Mouse (Mus musculus) heart, postnatal 4 days (tissue): ENCODE results near the gene Prim2. TPM values are rescaled to one million over a fixed set of nuclear protein-coding genes. Genes with fewer than 3 reads are reported as not detected.

Source experiments
- DNase-seq: peaks from one replicate; pipeline ENCODE4 v3.0.0; 2021
- total RNA-seq, 2 experiments: library from RNA; stranded (reverse); gene quantifications; 2 replicates each; pipeline ENCODE4 v1.2.3; 2021

Prim2 gene
- total RNA-seq, 2 experiments from 2014 or later, result 10.1 to 10.6 TPM

- DNase-seq, result no peak
Observed at GRCm38 (mm10) chr1:33537948-33538347, 131.6 kb downstream of the Prim2 start.

DNA sequence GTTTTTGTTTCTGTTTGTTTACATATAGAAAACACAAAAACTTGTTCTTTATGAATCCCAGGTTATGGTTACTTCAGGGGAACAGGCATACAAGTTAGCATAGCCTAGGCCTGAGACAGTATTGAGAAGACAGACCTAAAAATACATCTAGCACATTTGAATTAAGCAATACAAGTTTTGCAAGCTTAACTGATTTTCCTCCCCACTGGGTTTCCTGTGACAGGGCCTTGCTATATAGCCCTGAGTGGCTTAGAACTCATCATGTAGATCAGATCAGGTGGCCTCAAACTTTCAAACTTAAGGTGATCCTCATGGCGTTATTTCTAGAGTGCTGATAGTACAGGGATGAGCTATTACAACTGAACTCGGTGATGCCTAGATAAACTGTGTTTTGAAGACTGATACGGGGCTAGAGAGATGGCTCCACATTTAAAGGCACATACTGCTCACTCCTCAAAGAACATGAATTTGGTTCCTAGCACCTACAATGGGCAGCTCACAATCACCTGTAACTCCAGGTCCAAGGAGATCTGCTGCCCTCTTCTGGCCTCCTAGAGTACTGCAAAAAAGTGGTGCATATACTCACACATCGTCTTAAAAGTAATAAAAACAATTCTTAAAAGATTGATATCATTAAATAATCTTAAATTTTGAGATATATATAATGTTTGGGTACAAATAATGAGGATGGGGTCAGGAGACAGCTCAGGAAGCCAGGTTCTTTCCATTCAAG lies 133.2 kb downstream of the Prim2 start:
- no peak for DNase-seq

DNA sequence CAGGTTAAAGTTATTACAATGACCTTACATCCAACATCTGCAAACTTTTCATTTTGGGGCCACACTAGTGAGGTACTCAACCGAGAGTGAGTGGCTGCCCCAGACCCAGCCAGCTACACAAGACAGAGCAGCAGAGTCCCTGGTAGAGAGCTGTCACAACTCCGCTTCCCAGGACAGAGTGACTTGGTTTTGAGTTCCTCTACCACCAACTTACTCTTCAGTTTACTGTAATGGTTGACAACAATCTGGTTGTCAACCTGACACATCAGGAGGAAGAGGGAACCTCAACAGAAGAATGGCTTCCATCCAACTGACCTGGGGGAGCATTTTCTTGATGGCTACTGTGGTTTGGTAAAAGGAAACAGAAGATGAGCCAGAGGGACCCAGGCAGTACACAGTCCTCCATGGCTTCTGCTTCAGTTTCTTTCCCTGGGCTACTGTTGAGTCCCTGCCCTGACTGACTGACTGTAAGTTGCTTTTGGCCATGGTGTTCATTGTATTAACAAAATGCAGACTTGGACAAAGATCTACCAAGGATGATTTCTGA lies 134.4 kb downstream of the Prim2 start:
- no peak for DNase-seq

DNA sequence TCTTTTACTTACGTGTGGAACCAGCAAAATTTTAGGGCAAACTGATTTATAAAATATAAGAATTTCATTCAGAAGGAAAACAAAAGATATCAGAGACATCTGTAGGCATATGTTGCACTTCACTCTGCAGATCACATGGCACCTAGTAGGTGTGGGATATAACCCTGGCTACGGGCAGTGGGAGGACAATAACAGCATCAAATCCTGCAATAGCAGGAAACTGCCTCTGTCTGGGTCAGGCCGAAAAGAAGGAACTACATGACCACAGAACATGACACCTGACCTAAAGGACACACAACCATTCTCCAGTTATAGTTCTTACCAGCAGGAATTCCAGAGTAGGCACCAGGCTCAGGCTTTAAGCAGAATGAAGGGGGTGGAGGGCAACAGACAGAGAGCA lies 137.7 kb downstream of the Prim2 start:
- DNase-seq, result no peak

- DNase-seq, result no peak
Observed at GRCm38 (mm10) chr1:33531097-33531856, 138.3 kb downstream of the Prim2 start.

GRCm38 (mm10) chr1:33530491-33530890 lies 139.1 kb downstream of the Prim2 start:
- DNase-seq, result no peak

- DNase-seq, result no peak
Observed at GRCm38 (mm10) chr1:33529543-33530232, 139.9 kb downstream of the Prim2 start.

- DNase-seq, result no peak
Observed at GRCm38 (mm10) chr1:33527352-33527863, 142.2 kb downstream of the Prim2 start.

GRCm38 (mm10) chr1:33523223-33523622 lies 146.4 kb downstream of the Prim2 start:
- no peak for DNase-seq

- no peak for DNase-seq
Observed at GRCm38 (mm10) chr1:33515124-33515523, 154.5 kb downstream of the Prim2 start.

DNA sequence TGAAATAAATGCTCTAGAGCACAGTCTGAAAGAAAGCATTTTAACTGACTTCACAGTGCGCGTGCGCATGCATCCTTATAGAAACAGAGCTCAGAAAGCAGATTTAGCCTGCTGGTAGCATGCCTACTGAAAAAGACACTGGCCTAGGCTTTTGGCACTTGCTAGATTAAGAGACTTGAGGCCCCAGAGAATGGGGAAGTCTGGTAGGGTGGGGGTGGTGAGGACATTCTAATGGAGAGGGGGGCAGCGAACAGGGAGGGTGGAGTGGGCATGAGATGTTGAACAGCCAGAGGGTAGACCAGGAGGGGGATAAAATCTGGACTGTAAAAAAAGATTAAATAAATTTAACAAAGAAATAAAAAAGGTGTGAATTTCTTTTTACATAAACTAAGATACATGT lies 158.3 kb downstream of the Prim2 start:
- no peak for DNase-seq

- DNase-seq, result no peak
Observed at GRCm38 (mm10) chr1:33504371-33504770, 165.2 kb downstream of the Prim2 start.

- DNase-seq, result no peak
Observed at GRCm38 (mm10) chr1:33502890-33503289, 166.7 kb downstream of the Prim2 start.

DNA sequence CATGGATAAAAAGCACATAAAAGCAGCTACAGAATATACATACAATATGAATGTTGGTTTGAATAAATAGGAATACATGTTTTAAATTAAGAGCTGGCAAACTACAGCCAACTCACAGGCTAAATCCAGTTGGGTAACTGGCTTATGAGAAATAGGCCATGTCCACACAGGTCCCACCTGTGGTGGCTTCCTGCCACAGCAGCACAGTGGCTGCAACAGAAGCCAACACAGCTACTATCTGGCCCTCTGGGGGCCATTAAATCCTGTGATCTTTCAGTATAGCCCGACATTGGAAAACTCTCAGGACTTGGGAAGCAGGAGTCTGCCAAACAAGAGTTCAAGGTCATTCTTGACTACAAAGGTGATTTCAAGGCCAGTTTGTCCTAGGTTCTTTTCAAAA lies 167.3 kb downstream of the Prim2 start:
- no peak for DNase-seq

DNA sequence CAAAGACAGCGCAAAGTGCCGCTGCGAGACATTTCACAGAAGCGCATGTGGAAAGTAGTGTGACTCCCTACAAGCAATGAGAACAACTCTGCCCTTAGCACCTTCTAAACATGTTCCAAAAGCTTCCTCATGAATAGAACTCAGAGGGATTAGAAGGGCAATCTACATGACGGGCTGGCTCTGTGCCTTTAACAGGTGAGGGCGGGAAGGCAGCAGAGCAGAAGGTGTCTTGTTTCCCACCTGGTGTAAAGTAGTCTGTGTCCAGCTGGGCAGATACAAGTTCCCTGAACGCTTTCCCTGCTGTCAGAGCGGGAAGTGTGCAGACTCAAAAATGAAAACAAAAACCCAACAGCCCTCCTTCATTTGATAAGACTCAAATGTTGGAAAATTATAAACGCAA lies 169.5 kb downstream of the Prim2 start:
- no peak for DNase-seq

DNA sequence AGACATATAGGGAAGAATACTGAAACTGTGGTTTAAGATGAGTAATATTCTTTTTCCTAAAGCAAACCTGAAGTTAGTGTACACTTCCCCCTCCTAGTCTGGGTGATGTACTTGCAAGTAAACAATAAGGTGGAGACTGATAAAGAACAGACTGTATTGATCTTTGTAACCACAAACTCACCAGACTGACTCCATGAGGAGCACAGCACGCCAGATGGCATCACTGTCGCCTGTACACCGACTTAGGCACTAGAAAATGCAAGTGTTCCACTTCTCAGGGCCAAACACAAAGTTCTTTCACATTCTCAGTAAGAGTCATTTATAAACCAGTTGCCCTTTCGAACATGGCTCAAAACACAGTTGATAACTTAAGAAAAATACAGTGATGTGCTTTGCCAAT lies 170.0 kb downstream of the Prim2 start:
- DNase-seq, result no peak

DNA sequence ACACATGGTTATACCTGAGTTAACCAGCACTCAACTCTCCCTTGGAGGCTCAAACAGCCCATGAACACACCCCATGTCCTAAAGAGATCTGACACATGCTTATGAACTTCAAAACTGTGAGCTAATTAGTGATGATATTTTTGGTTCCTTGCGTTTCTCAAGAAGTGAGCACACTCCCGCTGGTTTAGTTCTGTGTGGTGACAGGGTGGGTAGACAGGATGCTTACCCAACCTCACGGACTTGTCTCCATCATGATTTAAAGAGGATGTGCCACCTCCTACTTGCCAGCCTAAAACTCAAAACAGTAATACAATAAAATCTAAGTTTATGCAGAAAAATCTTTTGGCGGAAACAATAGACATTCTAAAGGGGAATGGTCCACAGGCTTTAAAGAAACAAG lies 173.5 kb downstream of the Prim2 start:
- no peak for DNase-seq

GRCm38 (mm10) chr1:33495586-33495985 lies 174.0 kb downstream of the Prim2 start:
- DNase-seq, result no peak

DNA sequence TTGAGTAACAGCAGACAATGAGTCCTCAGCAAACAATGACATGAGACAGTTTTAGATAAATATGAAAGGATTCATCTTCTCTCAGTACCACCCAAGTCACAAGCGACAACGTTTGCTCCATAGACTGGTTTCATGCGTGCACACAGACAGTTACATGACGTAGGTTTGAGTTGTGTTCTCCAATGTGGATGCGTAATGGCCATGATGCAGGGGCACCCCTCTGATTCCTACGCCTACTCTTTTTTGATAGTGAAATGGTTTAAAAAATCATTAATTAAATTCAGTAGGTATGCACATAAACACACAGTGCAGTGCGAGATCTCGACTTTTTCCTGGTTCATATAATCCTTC lies 174.4 kb downstream of the Prim2 start:
- DNase-seq, result no peak

GRCm38 (mm10) chr1:33494524-33495202 lies 174.9 kb downstream of the Prim2 start:
- DNase-seq, result no peak

DNA sequence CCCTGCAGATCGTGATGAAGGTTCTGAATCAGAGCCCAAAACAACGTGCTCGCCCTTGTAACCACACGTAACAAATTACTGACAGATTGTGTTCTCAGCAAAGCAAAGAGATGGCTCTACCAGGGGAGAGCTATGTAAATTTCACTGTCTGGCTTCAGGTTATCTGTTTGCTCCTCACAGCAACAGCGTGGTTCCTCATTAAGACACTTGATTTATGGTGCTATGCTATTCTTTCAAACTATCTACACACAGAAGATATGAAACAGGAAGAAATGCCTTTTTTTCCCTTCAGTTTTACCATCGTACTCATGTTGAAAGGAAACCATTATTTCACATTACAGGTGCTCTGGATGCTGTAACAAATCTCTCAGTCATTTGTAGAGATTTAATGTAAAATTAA lies 179.4 kb downstream of the Prim2 start:
- no peak for DNase-seq

GRCm38 (mm10) chr1:33488372-33488771 lies 181.2 kb downstream of the Prim2 start:
- no peak for DNase-seq
